ENCODE assay signal across 8 mouse cellular contexts in genomic region chr2:28533901-28534435, GRCm38 (mm10). TPM values are rescaled to one million over a fixed set of nuclear protein-coding genes. Genes with fewer than 3 reads are reported as not detected.
DNase-seq lines count a peak whose midpoint lies in the region; ATAC-seq and TF ChIP-seq lines count a peak whose summit lies in the region.

No protein-coding gene starts in this region.

- H3K9me3 ChIP-seq in lung, embryonic 14.5 days (ENCODE audit: low read depth, low read length): no peaks in the 10 kb centered on the region
- H3K9me3 ChIP-seq in forebrain, embryonic 13.5 days (replicated peaks): no peaks in the 10 kb centered on the region
- H3K9me3 ChIP-seq in limb, embryonic 12.5 days: no peaks in the 10 kb centered on the region

- no peak for DNase-seq in lung, embryonic 14.5 days
- no peak for DNase-seq in lung, postnatal 14 days
- DNase-seq in thymus, postnatal 4 days: no peak
- DNase-seq in testis, postnatal 14 days (ENCODE audit: low spot score): no peak
- DNase-seq in urinary bladder, postnatal 14 days (ENCODE audit: low spot score): no peak

- TF ChIP-seq POLR2A in small intestine, adult 2 months (IDR thresholded peaks at IDR 0.05; ENCODE audit: low read depth, low read length): no peak

- peak overlapping the region; percentile 61 for H3K4me3 ChIP-seq in lung, embryonic 14.5 days (ENCODE audit: low read depth, low read length)
- peak overlapping the region; percentile 56 for H3K4me3 ChIP-seq in forebrain, embryonic 13.5 days
- peak overlapping the region; percentile 68 for H3K4me3 ChIP-seq in limb, embryonic 12.5 days (replicated peaks)
- H3K4me3 ChIP-seq in small intestine, adult 2 months (ENCODE audit: low read depth, low read length): peak overlapping the region; percentile 78

- H3K27me3 ChIP-seq in lung, embryonic 14.5 days (ENCODE audit: insufficient read depth, low read length): no peaks in the 10 kb centered on the region
- no peaks in the 10 kb centered on the region; the same call in 1 of the 2 replicates for H3K27me3 ChIP-seq in forebrain, embryonic 13.5 days
- no peaks in the 10 kb centered on the region for H3K27me3 ChIP-seq in limb, embryonic 12.5 days
- no peaks in the 10 kb centered on the region for H3K27me3 ChIP-seq in small intestine, adult 2 months (ENCODE audit: control insufficient read depth, insufficient read depth, low read length)

- TF ChIP-seq CTCF in lung, embryonic 14.5 days (IDR thresholded peaks at IDR 0.05; ENCODE audit: low read depth): no peak
- TF ChIP-seq CTCF in small intestine, adult 2 months (IDR thresholded peaks at IDR 0.05; ENCODE audit: extremely low read depth, insufficient read length, insufficient replicate concordance, low read depth, low read length): no peak

- WGBS in lung, embryonic 14.5 days: 55% methylated on average over 7 of the region's 7 CpGs
- 65% methylated on average over 7 of the region's 7 CpGs for WGBS in forebrain, embryonic 13.5 days
- WGBS in limb, embryonic 12.5 days: 52% methylated on average over 7 of the region's 7 CpGs
- WGBS in small intestine, adult 2 months: 75% methylated on average over 7 of the region's 7 CpGs

- peaks cover 25% of the 10 kb centered on the region for H3K4me1 ChIP-seq in lung, embryonic 14.5 days (ENCODE audit: insufficient read depth)
- peaks cover 95% of the 10 kb centered on the region for H3K4me1 ChIP-seq in forebrain, embryonic 13.5 days
- peaks cover 87% of the 10 kb centered on the region for H3K4me1 ChIP-seq in limb, embryonic 12.5 days (replicated peaks)
- peaks cover 53% of the 10 kb centered on the region for H3K4me1 ChIP-seq in small intestine, adult 2 months (ENCODE audit: control insufficient read depth, insufficient read depth, insufficient read length, low read length)

- ATAC-seq in lung, embryonic 14.5 days (ENCODE audit: insufficient read depth): no peak
- no peak for ATAC-seq in forebrain, embryonic 13.5 days
- ATAC-seq in limb, embryonic 12.5 days (ENCODE audit: insufficient number of reproducible peaks, insufficient read depth, low FRiP score, low TSS enrichment, low read depth): peak; percentile 4; the same call in 1 of the 2 replicates

- peak overlapping the region; percentile 77 for H3K4me2 ChIP-seq in lung, embryonic 14.5 days
- peak overlapping the region; percentile 88 for H3K4me2 ChIP-seq in forebrain, embryonic 13.5 days
- H3K4me2 ChIP-seq in limb, embryonic 12.5 days: peak overlapping the region; percentile 87

- H3K27ac ChIP-seq in lung, embryonic 14.5 days (ENCODE audit: low read depth): peak overlapping the region; percentile 37
- H3K27ac ChIP-seq in forebrain, embryonic 13.5 days: peak overlapping the region; percentile 76
- peak overlapping the region; percentile 92 for H3K27ac ChIP-seq in limb, embryonic 12.5 days
- peak overlapping the region; percentile 60; the same call in 1 of the 2 replicates for H3K27ac ChIP-seq in small intestine, adult 2 months (ENCODE audit: insufficient read depth, low read depth, low read length)

- H3K36me3 ChIP-seq in lung, embryonic 14.5 days (ENCODE audit: insufficient read depth): no peaks in the 10 kb centered on the region
- H3K36me3 ChIP-seq in forebrain, embryonic 13.5 days (ENCODE audit: poor library complexity, severe bottlenecking): no peaks in the 10 kb centered on the region
- H3K36me3 ChIP-seq in limb, embryonic 12.5 days: no peaks in the 10 kb centered on the region; the same call in 1 of the 2 replicates
- H3K36me3 ChIP-seq in small intestine, adult 2 months (ENCODE audit: control insufficient read depth, insufficient read depth, low read length): no peaks in the 10 kb centered on the region

- peak overlapping the region; percentile 67 for H3K9ac ChIP-seq in lung, embryonic 14.5 days
- H3K9ac ChIP-seq in forebrain, embryonic 13.5 days: peak overlapping the region; percentile 77
- peak overlapping the region; percentile 77 for H3K9ac ChIP-seq in limb, embryonic 12.5 days (replicated peaks)

RNA-seq across cellular contexts. Expression of gene Ralgds, which starts 21.0 kb away (rescaled TPM):
- 34.3 and 34.7 TPM in 2 replicates for polyA plus RNA-seq in lung, embryonic 14.5 days (2014; fragmentation: Nextera tagmentation; extraction: Ambion mirVana)
- polyA plus RNA-seq in forebrain, embryonic 13.5 days (2015; fragmentation: Nextera tagmentation; extraction: Ambion mirVana): 50.9 and 53.6 TPM in 2 replicates
- polyA plus RNA-seq in limb, embryonic 12.5 days (2016; fragmentation: Nextera tagmentation; extraction: Ambion mirVana): 42.7 and 54.7 TPM in 2 replicates
- 51.2 and 110 TPM in 2 replicates for polyA plus RNA-seq in small intestine, adult 2 months (2012; rRNA removed)

RNA-seq across cellular contexts. Expression of gene Gm10134, which starts 28.1 kb away (rescaled TPM):
- 1.2 and 2.4 TPM in 2 replicates for polyA plus RNA-seq in lung, embryonic 14.5 days (2014; fragmentation: Nextera tagmentation; extraction: Ambion mirVana)
- polyA plus RNA-seq in forebrain, embryonic 13.5 days (2015; fragmentation: Nextera tagmentation; extraction: Ambion mirVana): 0.53 and 0.76 TPM in 2 replicates
- polyA plus RNA-seq in limb, embryonic 12.5 days (2016; fragmentation: Nextera tagmentation; extraction: Ambion mirVana): 0.69 and 0.89 TPM in 2 replicates
- polyA plus RNA-seq in small intestine, adult 2 months (2012; rRNA removed): 0.57 TPM in 1 of 2 replicates, not detected in the other

RNA-seq across cellular contexts. Expression of gene Cel, which starts 29.2 kb away (rescaled TPM):
- not detected in 2 replicates for polyA plus RNA-seq in lung, embryonic 14.5 days (2014; fragmentation: Nextera tagmentation; extraction: Ambion mirVana)
- 0.14 TPM in 1 of 2 replicates, not detected in the other for polyA plus RNA-seq in forebrain, embryonic 13.5 days (2015; fragmentation: Nextera tagmentation; extraction: Ambion mirVana)
- polyA plus RNA-seq in limb, embryonic 12.5 days (2016; fragmentation: Nextera tagmentation; extraction: Ambion mirVana): not detected in 2 replicates
- 8.8 and 5,109 TPM in 2 replicates for polyA plus RNA-seq in small intestine, adult 2 months (2012; rRNA removed)

RNA-seq across cellular contexts. Expression of gene Gbgt1, which starts 37.3 kb away (rescaled TPM):
- 0.41 and 0.76 TPM in 2 replicates for polyA plus RNA-seq in lung, embryonic 14.5 days (2014; fragmentation: Nextera tagmentation; extraction: Ambion mirVana)
- 0.43 TPM in 1 of 2 replicates, not detected in the other for polyA plus RNA-seq in forebrain, embryonic 13.5 days (2015; fragmentation: Nextera tagmentation; extraction: Ambion mirVana)
- polyA plus RNA-seq in limb, embryonic 12.5 days (2016; fragmentation: Nextera tagmentation; extraction: Ambion mirVana): 0.25 TPM in 1 of 2 replicates, not detected in the other
- 4.7 and 4.8 TPM in 2 replicates for polyA plus RNA-seq in small intestine, adult 2 months (2012; rRNA removed)

RNA-seq across cellular contexts. Expression of gene Gtf3c5, which starts 49.6 kb away (rescaled TPM):
- 33.9 and 41.9 TPM in 2 replicates for polyA plus RNA-seq in lung, embryonic 14.5 days (2014; fragmentation: Nextera tagmentation; extraction: Ambion mirVana)
- 40.7 and 48.2 TPM in 2 replicates for polyA plus RNA-seq in forebrain, embryonic 13.5 days (2015; fragmentation: Nextera tagmentation; extraction: Ambion mirVana)
- polyA plus RNA-seq in limb, embryonic 12.5 days (2016; fragmentation: Nextera tagmentation; extraction: Ambion mirVana): 56.7 and 59.1 TPM in 2 replicates
- 7.7 and 13.7 TPM in 2 replicates for polyA plus RNA-seq in small intestine, adult 2 months (2012; rRNA removed)

Comparison
In these comparisons a context has a peak if more than half of its experiments do, and no peak if none do; other contexts are left out.
1. H3K27ac ChIP-seq: peak in every context shown above with its lines; median percentile 92 in limb, embryonic 12.5 days; 76 in forebrain, embryonic 13.5 days; 60 in small intestine, adult 2 months; 37 in lung, embryonic 14.5 days.